Mouse (Mus musculus): ENCODE measurements around the gene Clec18a. TPM values are rescaled to one million over a fixed set of nuclear protein-coding genes. Genes with fewer than 3 reads are reported as not detected.
"Not testable (repeated sequence)": the region's sequence is repeated elsewhere in the genome, so short reads cannot be mapped to it uniquely, and the experiment has no call there.

Clec18a gene
- polyA plus RNA-seq, 1 experiment from 2014 or later = not detected

- not testable (repeated sequence) for H3K27me3 ChIP-seq (ENCODE audit: control insufficient read depth, insufficient read depth, low read length); H3K4me1 ChIP-seq (ENCODE audit: control insufficient read depth, insufficient read depth, low read length); ATAC-seq (ENCODE audit: insufficient number of reproducible peaks, insufficient read depth, low FRiP score, low read depth); H3K9ac ChIP-seq (replicated peaks; ENCODE audit: low read depth, low read length); H3K4me3 ChIP-seq (ENCODE audit: low read depth, low read length); H3K27ac ChIP-seq (ENCODE audit: low read length); H3K4me2 ChIP-seq (replicated peaks; ENCODE audit: low read depth, low read length); H3K9me3 ChIP-seq (ENCODE audit: control insufficient read depth, low read depth, low read length); H3K36me3 ChIP-seq (ENCODE audit: control insufficient read depth, insufficient read depth, low read length)
- 88% methylated on average over 5 of the region's 5 CpGs for WGBS
Measured at GRCm38 (mm10) chr8:111083936-111084335, 8.3 kb downstream of the Clec18a start.

- H3K4me2 ChIP-seq (replicated peaks; ENCODE audit: low read depth, low read length) = no peak overlapping the region
- no peak overlapping the region for H3K4me3 ChIP-seq (ENCODE audit: low read depth, low read length)
- WGBS = 65% methylated on average over 12 of the region's 12 CpGs
Measured at GRCm38 (mm10) chr8:111081580-111082258, 10.5 kb downstream of the Clec18a start.

GRCm38 (mm10) chr8:111079861-111080271 lies 12.4 kb downstream of the Clec18a start:
- Histone ChIP-seq H3K36me3 (ENCODE audit: control insufficient read depth, insufficient read depth, low read length) (no peaks in the 10 kb centered on the region), H3K9ac (replicated peaks; ENCODE audit: low read depth, low read length) (no peak overlapping the region), H3K9me3 (ENCODE audit: control insufficient read depth, low read depth, low read length) (no peaks in the 10 kb centered on the region), H3K4me1 (ENCODE audit: control insufficient read depth, insufficient read depth, low read length) (no peaks in the 10 kb centered on the region), H3K27me3 (ENCODE audit: control insufficient read depth, insufficient read depth, low read length) (no peaks in the 10 kb centered on the region), H3K4me2 (replicated peaks; ENCODE audit: low read depth, low read length) (no peak overlapping the region), H3K27ac (ENCODE audit: low read length) (no peak overlapping the region), H3K4me3 (ENCODE audit: low read depth, low read length) (no peak overlapping the region)
- ATAC-seq (ENCODE audit: insufficient number of reproducible peaks, insufficient read depth, low FRiP score, low read depth) = no peak
- 30% methylated on average over 6 of the region's 6 CpGs for WGBS

More at GRCm38 (mm10) chr8:111081580-111082258, 10.5 kb downstream of the Clec18a start:
- ATAC-seq (ENCODE audit: insufficient number of reproducible peaks, insufficient read depth, low FRiP score, low read depth) = peak; percentile 61; the same call in 1 of the 2 replicates
- H3K9ac ChIP-seq (replicated peaks; ENCODE audit: low read depth, low read length) = no peak overlapping the region
- H3K9me3 ChIP-seq (ENCODE audit: control insufficient read depth, low read depth, low read length) = no peaks in the 10 kb centered on the region
- H3K4me1 ChIP-seq (ENCODE audit: control insufficient read depth, insufficient read depth, low read length) = no peaks in the 10 kb centered on the region
- H3K27ac ChIP-seq (ENCODE audit: low read length) = no peak overlapping the region
- H3K36me3 ChIP-seq (ENCODE audit: control insufficient read depth, insufficient read depth, low read length) = no peaks in the 10 kb centered on the region
- H3K27me3 ChIP-seq (ENCODE audit: control insufficient read depth, insufficient read depth, low read length) = no peaks in the 10 kb centered on the region

GRCm38 (mm10) chr8:111079461-111079860 lies 12.8 kb downstream of the Clec18a start:
- Histone ChIP-seq H3K4me2 (replicated peaks; ENCODE audit: low read depth, low read length) (no peak overlapping the region), H3K27me3 (ENCODE audit: control insufficient read depth, insufficient read depth, low read length) (no peaks in the 10 kb centered on the region), H3K36me3 (ENCODE audit: control insufficient read depth, insufficient read depth, low read length) (no peaks in the 10 kb centered on the region), H3K27ac (ENCODE audit: low read length) (no peak overlapping the region), H3K4me3 (ENCODE audit: low read depth, low read length) (no peak overlapping the region), H3K9ac (replicated peaks; ENCODE audit: low read depth, low read length) (no peak overlapping the region), H3K4me1 (ENCODE audit: control insufficient read depth, insufficient read depth, low read length) (no peaks in the 10 kb centered on the region), H3K9me3 (ENCODE audit: control insufficient read depth, low read depth, low read length) (no peaks in the 10 kb centered on the region)
- no peak for ATAC-seq (ENCODE audit: insufficient number of reproducible peaks, insufficient read depth, low FRiP score, low read depth)
- 71% methylated on average over 5 of the region's 5 CpGs for WGBS

GRCm38 (mm10) chr8:111075926-111076325 lies 16.3 kb downstream of the Clec18a start:
- Histone ChIP-seq H3K27ac (ENCODE audit: low read length) (no peak overlapping the region), H3K9ac (replicated peaks; ENCODE audit: low read depth, low read length) (no peak overlapping the region), H3K4me2 (replicated peaks; ENCODE audit: low read depth, low read length) (no peak overlapping the region), H3K4me1 (ENCODE audit: control insufficient read depth, insufficient read depth, low read length) (no peaks in the 10 kb centered on the region), H3K9me3 (ENCODE audit: control insufficient read depth, low read depth, low read length) (no peaks in the 10 kb centered on the region), H3K27me3 (ENCODE audit: control insufficient read depth, insufficient read depth, low read length) (no peaks in the 10 kb centered on the region), H3K36me3 (ENCODE audit: control insufficient read depth, insufficient read depth, low read length) (no peaks in the 10 kb centered on the region), H3K4me3 (ENCODE audit: low read depth, low read length) (no peak overlapping the region)
- WGBS = 70% methylated on average over 3 of the region's 3 CpGs
- ATAC-seq (ENCODE audit: insufficient number of reproducible peaks, insufficient read depth, low FRiP score, low read depth) = no peak

GRCm38 (mm10) chr8:111068660-111069059 lies 23.6 kb downstream of the Clec18a start:
- H3K27ac ChIP-seq (ENCODE audit: low read length); H3K9me3 ChIP-seq (ENCODE audit: control insufficient read depth, low read depth, low read length); H3K4me1 ChIP-seq (ENCODE audit: control insufficient read depth, insufficient read depth, low read length); H3K4me3 ChIP-seq (ENCODE audit: low read depth, low read length); H3K36me3 ChIP-seq (ENCODE audit: control insufficient read depth, insufficient read depth, low read length); H3K4me2 ChIP-seq (replicated peaks; ENCODE audit: low read depth, low read length); H3K9ac ChIP-seq (replicated peaks; ENCODE audit: low read depth, low read length); ATAC-seq (ENCODE audit: insufficient number of reproducible peaks, insufficient read depth, low FRiP score, low read depth); H3K27me3 ChIP-seq (ENCODE audit: control insufficient read depth, insufficient read depth, low read length): not testable (repeated sequence)
- 90% methylated on average over 9 of the region's 9 CpGs for WGBS

- ATAC-seq (ENCODE audit: insufficient number of reproducible peaks, insufficient read depth, low FRiP score, low read depth) = no peak
- H3K4me3 ChIP-seq (ENCODE audit: low read depth, low read length) = no peak overlapping the region
- no peaks in the 10 kb centered on the region for H3K36me3 ChIP-seq (ENCODE audit: control insufficient read depth, insufficient read depth, low read length)
- H3K4me1 ChIP-seq (ENCODE audit: control insufficient read depth, insufficient read depth, low read length) = no peaks in the 10 kb centered on the region
- 29% methylated on average over 10 of the region's 10 CpGs for WGBS
- H3K27me3 ChIP-seq (ENCODE audit: control insufficient read depth, insufficient read depth, low read length) = no peaks in the 10 kb centered on the region
- no peak overlapping the region for H3K27ac ChIP-seq (ENCODE audit: low read length)
- no peak overlapping the region for H3K4me2 ChIP-seq (replicated peaks; ENCODE audit: low read depth, low read length)
- H3K9me3 ChIP-seq (ENCODE audit: control insufficient read depth, low read depth, low read length) = no peaks in the 10 kb centered on the region
- H3K9ac ChIP-seq (replicated peaks; ENCODE audit: low read depth, low read length) = no peak overlapping the region
Measured at GRCm38 (mm10) chr8:111067439-111067838, 24.8 kb downstream of the Clec18a start.

GRCm38 (mm10) chr8:111066308-111066707 lies 25.9 kb downstream of the Clec18a start:
- Histone ChIP-seq H3K27ac (ENCODE audit: low read length) (no peak overlapping the region), H3K4me3 (ENCODE audit: low read depth, low read length) (no peak overlapping the region), H3K9me3 (ENCODE audit: control insufficient read depth, low read depth, low read length) (no peaks in the 10 kb centered on the region), H3K4me2 (replicated peaks; ENCODE audit: low read depth, low read length) (no peak overlapping the region), H3K27me3 (ENCODE audit: control insufficient read depth, insufficient read depth, low read length) (no peaks in the 10 kb centered on the region), H3K4me1 (ENCODE audit: control insufficient read depth, insufficient read depth, low read length) (0 out of 2 replicates have a peak, but pooled peaks cover 3% of the 10 kb centered on the region), H3K36me3 (ENCODE audit: control insufficient read depth, insufficient read depth, low read length) (no peaks in the 10 kb centered on the region), H3K9ac (replicated peaks; ENCODE audit: low read depth, low read length) (no peak overlapping the region)
- no peak for ATAC-seq (ENCODE audit: insufficient number of reproducible peaks, insufficient read depth, low FRiP score, low read depth)
- WGBS = 66% methylated on average over 4 of the region's 4 CpGs

GRCm38 (mm10) chr8:111062893-111063292 lies 29.3 kb downstream of the Clec18a start:
- 0 out of 2 replicates have a peak, but pooled peaks cover 5% of the 10 kb centered on the region for H3K4me1 ChIP-seq (ENCODE audit: control insufficient read depth, insufficient read depth, low read length)
- ATAC-seq (ENCODE audit: insufficient number of reproducible peaks, insufficient read depth, low FRiP score, low read depth) = no peak
- 60% methylated on average over 2 of the region's 2 CpGs for WGBS
- no peaks in the 10 kb centered on the region for H3K9me3 ChIP-seq (ENCODE audit: control insufficient read depth, low read depth, low read length)
- no peaks in the 10 kb centered on the region; the same call in 1 of the 2 replicates for H3K36me3 ChIP-seq (ENCODE audit: control insufficient read depth, insufficient read depth, low read length)
- H3K27me3 ChIP-seq (ENCODE audit: control insufficient read depth, insufficient read depth, low read length) = no peaks in the 10 kb centered on the region
- H3K4me2 ChIP-seq (replicated peaks; ENCODE audit: low read depth, low read length) = peak overlapping the region; percentile 85
- peak overlapping the region; percentile 44; the same call in 1 of the 2 replicates for H3K27ac ChIP-seq (ENCODE audit: low read length)
- 0 out of 2 replicates have a peak overlapping the region, but pooled peaks have one; percentile 68 for H3K4me3 ChIP-seq (ENCODE audit: low read depth, low read length)
- no peak overlapping the region for H3K9ac ChIP-seq (replicated peaks; ENCODE audit: low read depth, low read length)
